Mouse (Mus musculus): ENCODE measurements around the gene Zfp69. TPM values are rescaled to one million over a fixed set of nuclear protein-coding genes. Genes with fewer than 3 reads are reported as not detected.

The Zfp69 gene
- polyA plus RNA-seq (2017; shearing (Covaris generic)), result 1 to 10 TPM; 1.1 to 1.2 TPM

DNA sequence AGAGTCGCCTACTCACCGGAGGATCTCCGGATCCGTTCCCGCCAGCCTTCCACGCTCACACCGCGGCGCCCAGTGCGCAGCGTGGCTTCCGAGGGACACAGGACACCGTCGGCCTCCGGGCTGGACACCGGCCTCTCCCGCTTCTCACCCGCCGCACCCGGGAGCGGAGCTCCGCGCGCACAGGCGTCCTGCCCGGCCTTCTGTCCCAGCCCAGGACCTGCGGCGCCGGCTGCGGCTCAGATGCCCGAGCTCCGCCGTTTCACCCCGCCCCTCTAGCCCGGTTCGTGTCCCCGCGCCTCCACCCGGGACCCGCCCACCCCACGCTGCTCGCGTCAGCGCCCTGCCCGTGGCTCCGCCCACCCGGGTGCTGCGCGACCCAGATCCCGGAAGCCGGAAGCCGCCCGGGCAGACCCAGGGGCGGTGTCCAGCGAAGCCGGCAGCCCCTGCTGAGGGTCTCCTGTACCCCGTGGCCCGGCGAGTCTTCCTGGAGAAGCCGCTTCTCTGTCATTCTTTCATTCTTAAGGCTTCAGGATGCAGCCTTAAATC, at the start of gene Zfp69:
Gene Zfp69 (minus strand): TSS at position 272 of the 546 bp plus-strand sequence.
- peak; percentile 93 for ATAC-seq

DNA sequence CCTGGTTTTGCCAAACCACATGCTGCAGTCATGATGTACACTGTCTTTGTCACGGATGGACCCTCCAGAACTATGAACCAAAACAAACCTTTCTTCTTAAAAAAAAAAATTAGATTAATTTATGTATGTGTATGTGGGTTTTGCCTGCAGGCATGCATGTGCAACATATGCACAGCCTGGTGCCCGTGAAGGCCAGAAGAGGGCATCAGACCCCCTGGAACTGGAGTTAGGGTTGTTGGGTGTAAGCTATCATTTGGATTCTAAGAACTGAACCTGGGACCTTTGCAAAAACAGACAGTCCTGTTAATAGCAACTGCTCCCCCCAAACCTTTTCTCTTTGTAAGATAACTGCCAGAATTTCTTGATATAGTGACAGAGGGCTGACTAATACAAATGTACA, 49.5 kb upstream of the Zfp69 start:
- no peak for ATAC-seq

DNA sequence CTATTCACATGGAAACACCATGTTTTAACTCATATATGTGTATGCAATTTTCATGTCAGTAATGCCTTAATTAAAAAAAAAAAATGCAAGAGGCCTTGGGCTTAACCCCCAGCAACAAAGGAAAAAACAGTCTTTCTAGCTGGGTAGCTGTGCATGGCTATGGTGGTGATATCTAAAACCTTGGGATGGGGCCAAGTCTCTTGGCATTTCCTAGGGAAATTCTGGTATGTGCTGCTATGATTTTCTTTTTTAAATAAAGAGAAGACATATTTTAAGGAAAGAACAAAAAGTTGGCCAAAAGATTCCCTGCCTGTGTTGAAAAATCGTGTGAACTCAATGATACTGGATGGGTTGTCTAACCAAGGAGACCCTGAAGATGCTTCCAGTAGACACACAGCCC, 44.4 kb upstream of the Zfp69 start:
- no peak for ATAC-seq

DNA sequence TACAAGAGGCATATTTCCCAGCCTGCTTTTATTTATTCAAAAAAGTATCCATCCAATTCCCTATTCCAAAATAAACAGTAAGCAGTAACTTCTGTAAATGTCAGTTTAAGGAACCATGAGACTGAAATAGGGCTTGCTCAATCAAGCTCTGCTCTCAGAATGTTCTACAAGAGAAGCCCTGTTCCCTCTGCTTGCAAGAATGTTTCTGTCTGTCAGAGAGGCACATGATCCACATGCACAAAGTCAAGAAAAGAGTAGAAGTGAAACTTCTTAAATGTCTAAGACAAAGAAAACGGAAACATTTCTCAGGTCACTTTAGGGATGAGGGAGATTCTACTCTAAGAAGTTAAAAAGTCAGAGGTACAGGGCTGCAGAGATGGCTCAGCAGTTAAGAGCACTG, 41.5 kb upstream of the Zfp69 start:
- no peak for ATAC-seq

DNA sequence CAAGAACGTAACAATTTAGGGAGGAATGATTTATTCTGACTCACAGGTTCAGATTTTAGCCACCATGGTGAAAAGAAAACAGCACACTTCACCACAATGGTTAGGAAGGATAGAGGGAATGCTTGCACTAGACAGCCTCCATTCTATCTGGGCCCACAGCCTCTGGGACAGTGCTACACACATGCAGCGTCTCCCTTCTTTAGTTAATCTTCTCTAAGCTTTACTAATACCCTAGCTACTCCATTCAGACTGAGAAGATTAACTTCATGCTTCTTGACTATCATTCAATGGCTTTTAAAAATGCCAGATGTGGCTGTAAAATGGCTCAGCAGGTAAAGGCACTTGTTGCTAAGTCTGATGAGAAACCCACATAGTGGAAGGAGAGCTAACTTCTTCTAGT, 40.8 kb upstream of the Zfp69 start:
- no peak for ATAC-seq

DNA sequence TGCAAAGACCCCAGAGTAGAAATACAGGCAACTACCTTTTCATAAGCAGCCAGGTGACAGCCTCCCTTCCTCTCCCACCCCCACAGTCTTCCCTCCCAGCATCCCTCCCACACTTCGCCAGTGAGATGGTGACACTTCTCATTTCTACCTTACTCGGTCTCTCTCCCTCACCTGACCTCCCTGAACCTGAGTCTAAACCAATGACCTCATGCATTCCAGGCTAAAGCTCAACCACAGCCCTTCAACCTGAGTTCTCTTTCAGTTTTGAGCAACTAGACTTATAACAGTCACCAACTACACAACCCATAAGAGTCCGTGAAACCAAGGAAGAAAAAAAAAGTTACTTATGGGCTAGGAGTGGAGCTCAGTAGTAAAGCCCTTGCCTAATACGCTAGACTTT, 35.8 kb upstream of the Zfp69 start:
- peak; percentile 3 for ATAC-seq

DNA sequence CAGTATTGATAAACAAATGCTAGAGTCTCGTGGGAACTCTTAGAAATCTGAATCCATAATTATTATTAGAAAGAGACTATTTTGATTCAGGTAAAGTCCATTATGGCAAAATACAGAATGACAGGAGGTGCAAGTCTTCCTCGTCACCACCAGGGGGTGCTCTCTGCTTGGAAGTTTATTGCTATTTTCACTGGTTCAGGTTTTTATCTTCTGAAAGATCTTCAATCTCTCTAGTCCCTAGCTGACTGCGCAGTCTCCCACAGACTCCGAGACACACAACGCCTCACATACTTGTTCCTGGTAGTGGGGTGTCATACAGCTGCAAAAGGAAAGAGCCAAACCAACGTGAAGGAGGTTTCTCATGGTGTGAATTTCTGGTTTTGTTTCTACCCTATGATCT, 34.9 kb upstream of the Zfp69 start:
- ATAC-seq, result peak; percentile 95

DNA sequence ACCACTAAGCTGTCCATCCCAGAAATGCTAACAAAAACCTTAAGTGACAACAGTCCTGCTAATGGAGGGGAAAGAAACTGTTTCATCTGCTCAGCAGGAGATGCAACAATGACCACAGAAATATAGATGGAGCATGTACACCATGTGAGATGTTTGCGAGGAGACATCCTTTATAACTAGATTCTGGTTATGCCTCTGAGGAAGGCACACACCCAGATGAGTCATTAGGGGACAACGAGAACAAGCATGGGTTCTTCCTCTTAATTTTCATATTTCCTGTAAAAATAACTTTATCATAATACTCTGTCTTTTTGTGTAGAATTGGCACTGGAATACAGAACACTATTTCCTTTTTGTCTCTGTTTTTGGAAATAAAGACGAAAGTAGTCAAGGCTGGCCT, 26.7 kb upstream of the Zfp69 start:
- peak; percentile 52 for ATAC-seq

DNA sequence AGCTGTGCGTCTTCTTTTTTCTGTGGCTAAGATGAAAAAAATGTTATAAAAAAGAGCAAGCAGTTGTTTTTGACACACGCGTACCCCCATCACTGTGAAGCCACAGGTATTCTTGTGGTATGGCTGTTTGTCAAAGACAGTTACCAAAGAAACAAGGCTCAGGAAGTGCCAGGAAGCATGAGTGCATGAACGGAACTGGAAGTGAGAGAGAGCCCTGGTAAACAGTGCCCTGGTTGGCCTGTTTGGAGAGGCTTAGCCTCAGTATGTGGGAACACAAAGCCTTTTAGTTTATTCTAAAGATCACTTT, 23.9 kb upstream of the Zfp69 start:
- peak; percentile 79 for ATAC-seq

DNA sequence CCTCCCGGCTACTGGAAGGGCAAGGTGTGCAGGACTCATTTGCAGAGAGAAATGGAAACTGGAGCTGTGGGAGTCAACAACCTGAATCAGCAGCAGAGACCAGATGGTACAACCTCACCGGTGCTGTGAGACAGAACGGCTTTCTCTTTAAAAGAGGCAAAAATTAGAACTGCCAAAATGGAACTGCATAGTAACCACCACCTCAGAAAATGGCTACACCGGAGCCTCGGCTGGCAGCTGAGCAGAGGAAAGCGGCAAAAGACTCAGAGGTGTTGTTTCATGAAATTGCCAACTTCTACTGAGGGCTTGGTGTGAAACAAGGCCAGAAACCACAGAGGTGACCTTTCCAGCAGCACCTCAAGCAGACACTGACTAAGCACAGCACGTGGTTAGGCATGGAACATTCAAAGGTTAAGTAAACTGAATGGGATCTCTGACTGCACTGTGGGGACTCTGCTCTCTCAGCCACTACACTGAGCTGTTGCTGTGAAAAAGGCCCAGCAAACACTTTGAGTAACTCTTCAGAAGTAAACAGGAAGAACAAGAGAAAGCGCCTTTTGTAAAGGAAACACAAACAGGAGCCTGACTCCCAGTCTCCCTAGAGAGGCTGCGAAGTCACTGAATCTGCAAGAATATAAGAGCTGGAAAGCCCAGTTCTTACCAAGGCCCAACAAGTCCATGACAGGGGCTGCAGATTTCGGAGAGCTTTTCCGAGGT, 23.4 kb upstream of the Zfp69 start:
- ATAC-seq, result peak; percentile 60

DNA sequence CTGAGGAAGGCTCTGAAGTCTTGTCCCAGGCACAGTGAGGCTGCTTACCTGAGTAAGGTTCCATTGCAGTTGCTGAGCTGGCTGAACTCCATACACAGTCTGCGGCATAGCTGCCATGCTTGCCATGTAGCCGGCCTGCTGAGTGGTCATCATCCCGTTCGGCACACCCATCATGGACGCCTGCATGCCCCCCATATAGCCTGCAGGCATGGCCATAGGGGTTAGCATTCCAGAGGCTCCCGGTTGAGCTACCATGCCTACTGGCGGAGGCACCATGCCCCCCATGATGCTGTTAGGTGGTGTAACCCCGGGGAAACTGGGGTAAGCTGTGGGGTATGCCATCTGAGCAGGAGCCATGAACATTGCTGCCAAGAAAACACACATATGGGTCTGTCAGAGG, 20.3 kb upstream of the Zfp69 start:
- ATAC-seq, result no peak

DNA sequence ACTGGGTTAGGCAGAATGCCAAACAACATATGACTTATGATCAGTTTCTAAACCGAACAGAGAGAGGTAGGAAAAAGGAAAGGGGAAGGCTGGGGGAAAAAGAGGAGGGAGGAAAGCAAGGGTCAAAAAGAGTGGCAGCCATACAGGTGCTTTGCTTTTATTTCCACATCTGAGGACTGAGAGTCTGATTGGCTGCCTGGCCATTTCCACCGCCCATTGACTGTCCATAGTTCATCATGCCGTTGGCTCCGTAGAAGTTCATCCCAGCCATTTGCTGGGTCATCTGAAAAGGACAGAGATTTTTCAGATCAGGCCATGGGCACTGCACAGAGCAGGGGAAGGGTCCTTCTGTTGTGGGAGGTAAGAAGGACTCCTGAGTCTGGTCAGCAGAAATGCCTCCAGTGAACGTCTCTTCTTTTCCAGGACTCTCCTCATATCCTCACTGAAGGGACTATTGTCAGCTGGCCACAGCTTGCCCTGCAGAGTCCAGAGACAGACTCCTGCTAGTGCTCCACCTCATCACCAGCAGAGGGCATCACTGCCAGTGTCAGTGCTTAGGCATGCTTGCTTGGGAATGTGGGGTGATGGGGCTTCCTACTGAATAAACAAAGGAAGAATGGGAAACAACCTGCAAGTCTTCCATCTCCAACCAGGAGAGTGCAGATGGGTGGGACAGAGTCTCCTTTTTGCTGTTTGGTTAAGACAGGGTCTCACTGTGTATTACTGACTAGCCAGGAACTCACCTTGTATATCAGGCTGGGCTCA, 18.1 kb upstream of the Zfp69 start:
- no peak for ATAC-seq

DNA sequence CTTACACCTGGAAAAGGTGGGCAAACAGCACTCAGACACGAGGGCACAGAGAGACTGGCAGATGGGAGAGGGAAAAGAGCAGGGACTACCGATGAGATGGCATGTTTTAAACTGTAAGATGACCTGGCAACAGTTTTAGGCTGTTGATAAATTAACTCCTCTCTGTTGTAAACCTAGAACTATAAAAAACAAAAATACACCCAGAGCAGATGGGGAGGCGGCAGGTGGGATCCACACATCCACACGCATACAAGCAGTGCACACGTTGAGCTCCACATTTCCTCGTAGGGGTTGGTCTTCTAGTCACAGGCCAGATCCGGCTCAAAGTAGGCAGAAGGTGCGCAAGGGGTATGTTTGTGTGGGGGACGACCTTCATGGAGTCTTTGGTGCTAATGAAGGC, 17.0 kb upstream of the Zfp69 start:
- ATAC-seq, result no peak

DNA sequence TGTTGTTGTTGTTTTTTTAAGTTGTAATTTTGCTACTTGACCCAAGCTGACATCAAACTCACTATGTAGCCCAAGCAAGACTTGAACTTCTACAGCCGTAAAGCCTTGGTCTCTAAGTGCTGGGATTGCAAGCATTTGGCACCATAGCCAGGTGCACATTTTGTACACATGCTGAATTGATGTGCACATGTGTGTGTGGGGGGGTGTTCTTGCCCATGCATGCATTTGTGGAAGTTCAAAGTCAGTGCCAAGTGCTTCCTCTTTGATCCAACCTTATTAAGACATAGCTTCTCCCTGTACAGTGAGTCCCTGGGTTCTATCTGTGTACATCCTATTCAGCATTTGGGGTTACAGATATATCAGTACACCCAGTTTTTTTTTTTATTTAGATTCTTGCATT, 4.1 kb upstream of the Zfp69 start:
- ATAC-seq, result no peak

DNA sequence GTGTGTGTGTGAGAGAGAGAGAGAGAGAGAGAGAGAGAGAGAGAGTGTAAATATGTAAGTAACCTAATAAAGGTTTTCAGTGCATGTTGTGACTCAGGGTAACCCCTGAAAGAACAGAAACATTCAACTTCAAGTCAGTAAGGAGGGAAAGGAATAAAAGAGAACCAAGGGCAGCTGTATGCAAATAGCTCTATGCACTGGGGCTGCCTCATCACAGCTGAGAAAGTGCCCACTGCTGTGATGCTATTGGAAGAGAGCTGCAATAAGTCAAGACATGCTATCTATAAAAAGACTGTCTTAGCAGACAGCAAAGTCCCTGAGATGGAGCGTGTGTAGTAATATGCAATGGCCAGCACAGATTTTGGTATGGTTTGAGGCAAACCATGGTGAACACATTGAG, 2.2 kb upstream of the Zfp69 start:
- ATAC-seq, result no peak

DNA sequence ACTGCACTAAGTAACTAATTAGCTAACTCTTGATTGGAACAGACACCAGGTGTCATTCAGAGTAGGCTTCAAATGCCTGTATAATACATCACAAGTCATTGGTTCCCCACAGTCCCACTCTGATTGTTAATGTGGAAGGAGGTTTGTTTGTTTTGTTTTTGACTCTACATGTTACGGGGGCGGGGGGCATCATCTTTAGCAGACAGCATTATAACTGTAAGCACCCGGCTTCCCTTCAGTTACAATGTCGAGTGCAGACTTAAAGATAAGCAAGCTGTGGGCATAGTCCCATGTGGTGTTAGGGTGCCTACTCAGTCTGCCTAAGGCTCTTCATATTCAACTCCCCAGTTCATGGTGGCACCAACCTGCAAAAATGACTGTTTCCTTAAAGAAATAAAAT, 1.5 kb upstream of the Zfp69 start:
- no peak for ATAC-seq

DNA sequence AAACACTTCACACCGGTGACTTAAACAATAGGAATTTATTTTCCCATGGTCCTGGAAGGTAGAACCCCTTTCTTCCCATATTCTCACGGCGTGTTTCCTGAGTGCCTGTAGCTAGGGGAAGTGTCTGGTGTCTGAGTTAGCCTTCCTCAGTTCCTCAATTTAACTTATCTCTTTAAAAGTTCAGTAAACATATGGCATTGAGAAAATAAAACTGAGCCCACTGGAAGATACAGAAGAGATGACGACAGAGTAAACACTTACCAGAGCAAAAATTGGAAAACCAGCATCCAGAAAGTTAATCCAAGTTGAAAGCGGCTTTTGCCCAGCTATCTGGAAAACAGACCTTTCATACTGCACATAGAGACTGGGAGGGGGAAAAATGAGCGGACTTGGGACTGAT, 664 bp upstream of the Zfp69 start:
- no peak for ATAC-seq

DNA sequence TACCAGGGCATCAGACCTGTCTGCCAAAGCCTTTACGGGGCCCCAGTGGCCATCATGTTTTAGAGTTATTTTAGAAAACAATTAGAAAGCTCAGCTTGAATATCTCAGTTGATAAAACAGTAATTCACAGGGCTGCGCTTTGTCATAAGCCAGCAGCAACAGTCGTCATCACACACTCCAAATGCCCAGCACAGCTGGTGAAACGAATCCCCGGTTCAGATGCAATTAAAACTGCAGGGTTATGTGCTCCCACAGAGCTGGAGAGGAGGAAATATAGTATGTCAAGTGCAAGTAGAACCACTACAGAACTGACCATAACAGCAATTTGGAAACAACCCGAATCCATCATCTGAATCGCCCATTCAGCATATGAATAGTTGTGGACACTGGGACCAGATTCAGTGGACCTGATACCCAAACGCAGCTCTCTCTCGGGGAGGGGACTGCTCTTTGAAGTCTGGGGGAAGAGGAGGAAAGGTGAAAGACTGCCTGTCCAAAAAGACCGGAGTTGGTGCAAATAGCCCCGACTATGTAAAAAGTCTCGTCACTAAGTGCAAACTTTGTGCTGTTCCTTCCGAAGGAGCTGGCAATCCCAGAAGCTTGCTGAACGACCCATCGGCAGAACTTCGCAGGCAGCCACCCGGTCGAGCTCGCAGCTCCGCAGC, 604 bp downstream of the Zfp69 start:
- peak; percentile 7 for ATAC-seq

DNA sequence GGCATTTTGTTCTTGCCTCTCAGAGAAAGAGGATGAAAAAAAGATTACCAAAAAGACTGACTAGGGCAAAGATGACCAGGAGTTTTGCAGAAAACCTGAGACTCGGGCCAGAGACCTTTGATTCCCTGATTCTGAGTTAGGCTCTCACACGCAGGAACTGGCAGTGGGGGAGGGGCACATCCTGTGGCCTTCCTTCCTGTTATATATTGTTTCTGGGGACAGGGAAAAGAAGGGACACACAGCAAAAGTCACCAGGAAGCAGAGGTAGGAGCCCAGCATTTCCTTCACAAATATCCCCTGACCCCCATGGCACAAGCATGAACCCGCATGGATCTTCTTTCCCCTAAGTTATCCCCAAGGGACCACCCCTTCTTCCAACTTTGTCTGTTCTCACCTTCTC, 2.6 kb downstream of the Zfp69 start:
- no peak for ATAC-seq

DNA sequence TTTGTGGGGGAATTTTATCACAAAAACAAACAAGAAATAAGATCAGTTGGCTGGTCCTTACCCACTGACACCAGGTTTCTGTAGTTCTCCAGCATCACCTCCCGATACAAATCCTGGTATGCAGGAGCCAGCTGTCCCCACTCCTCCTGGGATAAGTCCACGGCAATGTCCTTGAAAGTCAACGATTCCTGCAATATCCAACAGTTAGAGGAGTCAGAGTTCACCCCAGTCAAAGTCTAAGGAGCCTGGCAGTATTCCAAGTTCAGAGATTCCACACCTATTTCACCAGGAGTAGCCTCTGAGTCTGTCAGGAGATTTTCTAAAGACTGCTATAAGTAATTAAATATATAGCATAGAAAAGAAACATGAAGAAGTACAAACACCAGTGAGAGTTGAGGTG, 16.5 kb downstream of the Zfp69 start:
- ATAC-seq, result no peak

DNA sequence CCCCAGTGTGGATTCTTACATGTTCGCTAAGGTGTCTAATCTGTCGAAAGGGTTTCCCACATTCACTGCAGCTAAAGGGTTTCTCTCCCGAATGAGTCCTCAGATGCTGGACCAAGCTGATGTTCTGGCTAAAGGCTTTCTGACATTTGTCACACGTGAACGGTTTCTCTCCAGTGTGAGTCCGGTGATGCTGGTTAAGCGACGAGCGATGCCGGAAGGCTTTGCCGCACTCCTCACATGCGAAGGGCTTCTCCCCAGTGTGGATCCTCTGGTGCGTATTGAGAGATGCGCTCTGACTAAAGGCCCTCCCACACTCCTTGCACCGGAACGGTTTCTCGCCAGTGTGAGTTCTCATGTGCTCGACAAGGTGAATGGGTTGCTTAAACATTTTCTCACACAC, 20.8 kb downstream of the Zfp69 start:
- no peak for ATAC-seq

DNA sequence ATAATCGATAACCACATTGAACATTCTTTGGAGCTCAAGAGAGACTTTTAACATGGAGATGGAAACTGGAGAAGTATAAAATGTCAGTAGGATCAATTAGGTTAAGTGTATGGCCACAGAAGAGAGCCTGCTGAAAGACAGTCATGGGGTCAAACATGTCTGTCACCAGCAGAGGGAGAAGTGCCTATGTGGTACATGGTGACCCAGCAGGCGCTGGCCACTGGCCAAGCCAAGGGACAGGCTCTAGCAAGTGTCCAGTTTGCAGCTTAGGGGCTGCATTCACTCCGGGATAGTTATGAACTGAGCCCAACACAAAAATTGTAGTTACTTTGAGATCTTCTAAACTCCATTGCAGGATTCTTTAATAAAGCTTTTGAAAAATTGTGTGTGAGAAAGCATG, 22.8 kb downstream of the Zfp69 start:
- ATAC-seq, result no peak

DNA sequence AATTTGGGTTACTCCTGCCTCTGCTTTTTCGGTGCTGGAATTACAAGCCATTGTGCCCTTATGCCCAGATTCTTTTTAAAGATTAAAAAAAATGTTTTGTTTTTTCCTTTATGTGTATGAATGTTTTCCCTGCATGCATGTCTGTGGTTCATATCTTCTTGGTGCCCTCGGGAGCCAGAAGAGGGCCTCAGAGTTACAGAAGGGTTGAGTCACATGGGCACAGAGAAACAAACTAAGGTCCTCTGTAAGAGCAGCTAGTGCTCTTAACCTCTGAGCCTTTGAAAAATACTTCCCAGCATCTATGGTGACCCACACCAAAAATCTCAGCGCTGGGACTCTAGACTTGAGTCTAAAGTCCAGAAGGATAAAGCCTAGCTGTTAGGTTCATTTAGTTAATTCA, 26.1 kb downstream of the Zfp69 start:
- peak; percentile 54 for ATAC-seq

All from CD4-positive, CD25-positive, alpha-beta regulatory T cell, adult 4 months (primary cell).